Comparison of ENCODE assay signal across 23 mouse cellular contexts in genomic region chr6:108338362-108338761, GRCm38 (mm10).
DNase-seq lines count a peak whose midpoint lies in the region; ATAC-seq lines count a peak whose summit lies in the region.
"Had no signal": no experiment of that assay in that cellular context is flagged by ENCODE, and none has a peak within 500 bp of the region (broad histone marks: within the 10 kb centered on the region; RNA-seq: fewer than 3 reads in every experiment).

No protein-coding gene starts in this region.

- intact Hi-C loops in heart, postnatal 25 days (cut with DNase I): no loop called here

- DNase-seq in heart, adult 11 months: peak; percentile 50
- no peak for DNase-seq in heart, postnatal 25 days (ENCODE audit: low spot score)
- no peak for DNase-seq in lung, postnatal 10 days
- DNase-seq: adrenal gland, adult 8-10 months; adrenal gland, postnatal 14 days; adrenal gland, postnatal 36 days; B cell, adult 2 months; cerebellum, adult 11-12 months; cerebellum, adult 2 months; cerebellum, adult 9-10 months; cerebellum, postnatal 10 days; cerebellum, postnatal 25 days had no signal

- H3K36me3 ChIP-seq in kidney, embryonic 16.5 days (ENCODE audit: insufficient read depth, low read length): peaks cover 14% of the 10 kb centered on the region
- H3K36me3 ChIP-seq: embryonic facial prominence, embryonic 12.5 days; forebrain, embryonic 12.5 days had no signal

- H3K4me2 ChIP-seq in kidney, embryonic 16.5 days (replicated peaks; ENCODE audit: low read depth, low read length): no peak overlapping the region
- H3K4me2 ChIP-seq: embryonic facial prominence, embryonic 12.5 days; forebrain, embryonic 12.5 days had no signal

- H3K27ac ChIP-seq in kidney, embryonic 16.5 days (ENCODE audit: low read length): no peak overlapping the region
- H3K27ac ChIP-seq: embryonic facial prominence, embryonic 10.5 days; embryonic facial prominence, embryonic 12.5 days; forebrain, embryonic 12.5 days had no signal

- peak; percentile 51 for ATAC-seq in CD4-positive, CD25-positive, alpha-beta regulatory T cell, adult 4 months
- peak; percentile 47 for ATAC-seq in activated CD4-positive, CD25-positive, alpha-beta regulatory T cell, adult 4 months
- ATAC-seq in inflammation-experienced regulatory T-cells, adult 6 months: peak; percentile 57
- ATAC-seq in kidney, embryonic 16.5 days (ENCODE audit: low FRiP score, low TSS enrichment): no peak
- ATAC-seq in granulocyte monocyte progenitor cell, adult 5-6 weeks (replicated peaks; ENCODE audit: poor library complexity, severe bottlenecking): no peak
- ATAC-seq: forebrain, embryonic 14.5 days; forebrain, embryonic 16.5 days had no signal

- no peaks in the 10 kb centered on the region for H3K9me3 ChIP-seq in kidney, embryonic 16.5 days (ENCODE audit: low read length)
- H3K9me3 ChIP-seq: embryonic facial prominence, embryonic 10.5 days; embryonic facial prominence, embryonic 12.5 days; forebrain, embryonic 12.5 days; G1E had no signal

- no peak overlapping the region for H3K9ac ChIP-seq in kidney, embryonic 16.5 days (replicated peaks; ENCODE audit: low read length)
- H3K9ac ChIP-seq: embryonic facial prominence, embryonic 12.5 days; forebrain, embryonic 12.5 days had no signal

- H3K4me1 ChIP-seq in kidney, embryonic 16.5 days (ENCODE audit: insufficient read depth, low read length): no peaks in the 10 kb centered on the region
- H3K4me1 ChIP-seq: embryonic facial prominence, embryonic 12.5 days had no signal

- WGBS in kidney, embryonic 16.5 days: 89% methylated on average over 5 of the region's 5 CpGs

- no peak overlapping the region for H3K4me3 ChIP-seq in kidney, embryonic 16.5 days (ENCODE audit: low read length)
- H3K4me3 ChIP-seq: embryonic facial prominence, embryonic 10.5 days; embryonic facial prominence, embryonic 12.5 days; forebrain, embryonic 12.5 days had no signal

- H3K27me3 ChIP-seq in kidney, embryonic 16.5 days (ENCODE audit: insufficient read depth, low read length): no peaks in the 10 kb centered on the region
- H3K27me3 ChIP-seq: embryonic facial prominence, embryonic 12.5 days; forebrain, embryonic 12.5 days had no signal

Comparison
In these comparisons a context has a peak if more than half of its experiments do, and no peak if none do; other contexts are left out.
1. ATAC-seq: peak in CD4-positive, CD25-positive, alpha-beta regulatory T cell, adult 4 months (single experiment), activated CD4-positive, CD25-positive, alpha-beta regulatory T cell, adult 4 months (single experiment) and inflammation-experienced regulatory T-cells, adult 6 months (single experiment); none in kidney, embryonic 16.5 days (single experiment) and granulocyte monocyte progenitor cell, adult 5-6 weeks (single experiment).